Mouse (Mus musculus) hindbrain, postnatal 0 days (tissue): ENCODE results near the gene Unc5cl. TPM values are rescaled to one million over a fixed set of nuclear protein-coding genes. Genes with fewer than 3 reads are reported as not detected.

ENCODE experiments used
- ATAC-seq: fragments of 200-750 bp; cut with Nextera tagmentation; 2 replicates; pipeline ENCODE4 v1.8.0; 2017; ENCODE audit warnings: mild to moderate bottlenecking, moderate TSS enrichment, moderate library complexity
- DNase-seq: peaks from one replicate; pipeline ENCODE4 v3.0.0-alpha.2; 2015; ENCODE audit warnings: low spot score
- H3K27ac ChIP-seq: fragments of 300-500 bp; sonication (generic); 2 replicates; pipeline ENCODE4 v1.5.1; 2014; ENCODE audit warnings: mild to moderate bottlenecking
- H3K27me3 ChIP-seq: fragments of 300-500 bp; sonication (generic); 2 replicates; pipeline ENCODE4 v1.6.1; 2014; ENCODE audit warnings: low read length, mixed read lengths; ENCODE audit not compliant: insufficient read depth
- H3K36me3 ChIP-seq: fragments of 300-500 bp; sonication (generic); 2 replicates; pipeline ENCODE4 v1.6.1; 2014; ENCODE audit warnings: low read length, mixed read lengths; ENCODE audit not compliant: insufficient read depth
- H3K4me1 ChIP-seq: fragments of 300-500 bp; sonication (generic); 2 replicates; pipeline ENCODE4 v1.6.1; 2014; ENCODE audit warnings: antibody characterized with exemption, low read length, mixed read lengths; ENCODE audit not compliant: insufficient read depth
- H3K4me2 ChIP-seq: fragments of 300-500 bp; sonication (generic); 2 replicates; pipeline ENCODE4 v1.6.1; 2014; ENCODE audit warnings: low read depth, mild to moderate bottlenecking, low read length, moderate library complexity, mixed read lengths
- H3K4me3 ChIP-seq: fragments of 300-500 bp; sonication (generic); 2 replicates; pipeline ENCODE4 v1.5.1; 2014; ENCODE audit warnings: low read length
- H3K9ac ChIP-seq: fragments of 300-500 bp; sonication (generic); replicated peaks from 2 replicates; pipeline ENCODE4 v1.6.1; 2014; ENCODE audit warnings: mild to moderate bottlenecking, low read length, moderate library complexity, mixed read lengths
- H3K9me3 ChIP-seq: fragments of 300-500 bp; sonication (generic); 2 replicates; pipeline ENCODE4 v1.6.1; 2016; ENCODE audit warnings: low read length, mixed read lengths
- CTCF ChIP-seq: IDR thresholded peaks from 2 replicates; pipeline ENCODE4 v1.5.1; 2016; ENCODE audit warnings: antibody characterized with exemption, control low read depth, low read depth
- WGBS: fragments of 180-500 bp; shearing (Covaris S2); extraction: QIAGEN DNeasy Blood & Tissue Kit; methylation state at CpG from one replicate; pipeline ENCODE4 v1.1.7; 2014; 5-methylcytosine and 5-hydroxymethylcytosine counted together
- polyA plus RNA-seq: library from polyadenylated mRNA; unstranded; fragments of >200 nt; fragmentation: Nextera tagmentation; extraction: Ambion mirVana; gene quantifications from 2 replicates; pipeline ENCODE4 v1.2.1, GENCODE M21; 2015
- total RNA-seq: library from RNA; depleted of rRNA; stranded (reverse); fragments of >200 nt; gene quantifications from 2 replicates; pipeline ENCODE4 v1.2.3, GENCODE M21; 2014

The Unc5cl gene
- total and polyA plus RNA-seq, 2 experiments from 2014 or later: 0.13 to 0.26 TPM

GRCm38 (mm10) chr17:48442745-48443457 is 11.8 kb upstream of the Unc5cl start:
- DNase-seq: peak; percentile 36
- WGBS: 49% methylated on average over 7 of the region's 7 CpGs
- TF ChIP-seq CTCF: peak; percentile 43

GRCm38 (mm10) chr17:48443542-48444145 is 11.1 kb upstream of the Unc5cl start:
- Histone ChIP-seq H3K9ac (no peak overlapping the region), H3K27ac (no peak overlapping the region), H3K4me2 (no peak overlapping the region), H3K36me3 (no peaks in the 10 kb centered on the region), H3K4me1 (no peaks in the 10 kb centered on the region), H3K4me3 (no peak overlapping the region), H3K9me3 (no peaks in the 10 kb centered on the region), H3K27me3 (no peaks in the 10 kb centered on the region)
- ATAC-seq (no peak), DNase-seq (no peak)
- no peak for TF ChIP-seq CTCF
- 51% methylated on average over 16 of the region's 16 CpGs for WGBS

More at GRCm38 (mm10) chr17:48442745-48443457, 11.8 kb upstream of the Unc5cl start:
- no peaks in the 10 kb centered on the region for H3K27me3 ChIP-seq
- ATAC-seq: 0 out of 2 replicates have a peak, but pooled peaks have one; percentile 35
- H3K9ac ChIP-seq: no peak overlapping the region
- no peaks in the 10 kb centered on the region for H3K4me1 ChIP-seq
- no peak overlapping the region for H3K4me2 ChIP-seq
- H3K4me3 ChIP-seq: no peak overlapping the region
- H3K36me3 ChIP-seq: no peaks in the 10 kb centered on the region
- no peaks in the 10 kb centered on the region for H3K9me3 ChIP-seq
- H3K27ac ChIP-seq: no peak overlapping the region

DNA sequence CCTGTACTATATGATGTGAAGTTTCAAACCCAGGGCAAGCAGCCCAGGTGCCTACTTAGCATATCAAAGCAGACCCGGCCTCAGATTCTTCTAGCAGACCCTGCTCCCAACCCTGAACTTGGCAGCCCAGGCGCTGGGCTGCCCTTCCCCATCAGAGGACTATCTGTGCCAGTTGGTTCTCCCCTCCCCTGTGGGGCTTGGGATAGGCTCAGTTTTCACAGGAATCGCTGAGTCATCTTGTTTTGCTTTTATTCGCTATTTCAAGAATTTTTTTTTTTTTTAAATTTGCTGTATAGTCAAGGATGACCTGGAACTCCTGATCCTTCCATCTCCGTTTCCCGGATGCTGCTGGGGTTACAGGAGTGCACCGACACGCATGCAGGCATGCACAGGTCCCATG is 7.0 kb upstream of the Unc5cl start:
- Histone ChIP-seq H3K4me3 (no peak overlapping the region), H3K9ac (no peak overlapping the region), H3K27ac (no peak overlapping the region), H3K4me2 (no peak overlapping the region), H3K27me3 (no peaks in the 10 kb centered on the region), H3K4me1 (no peaks in the 10 kb centered on the region), H3K36me3 (no peaks in the 10 kb centered on the region), H3K9me3 (no peaks in the 10 kb centered on the region)
- TF ChIP-seq CTCF: no peak
- DNase-seq (no peak), ATAC-seq (no peak)
- 72% methylated on average over 8 of the region's 8 CpGs for WGBS

- Histone ChIP-seq H3K4me2 (no peak overlapping the region), H3K4me1 (no peaks in the 10 kb centered on the region), H3K27ac (no peak overlapping the region), H3K9me3 (no peaks in the 10 kb centered on the region), H3K9ac (no peak overlapping the region), H3K36me3 (no peaks in the 10 kb centered on the region), H3K27me3 (no peaks in the 10 kb centered on the region), H3K4me3 (no peak overlapping the region)
- TF ChIP-seq CTCF: no peak
- DNase-seq (no peak), ATAC-seq (no peak)
- 77% methylated on average over 13 of the region's 13 CpGs for WGBS
These were observed 3.9 kb upstream of the Unc5cl start for GRCm38 (mm10) chr17:48450666-48451352.

DNA sequence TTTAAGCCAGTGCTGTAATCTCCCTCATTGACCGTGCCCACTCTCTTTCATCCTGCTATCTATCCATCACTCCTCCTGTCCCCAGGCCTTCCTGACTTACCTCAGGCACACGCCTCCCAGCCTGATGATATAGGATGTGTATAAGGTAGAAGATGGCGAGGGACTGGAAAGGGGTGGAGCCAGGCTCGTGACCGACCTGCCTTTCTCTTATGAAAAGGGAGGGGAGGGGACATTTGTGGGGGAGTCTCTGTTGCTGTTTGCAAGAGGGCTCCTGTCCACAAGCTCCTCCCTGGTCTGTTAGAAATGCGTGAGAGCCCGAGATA is 3.4 kb upstream of the Unc5cl start, which contains the start of gene Tspo2:
Gene Tspo2, minus strand, starts transcription at position 170 of the 323 bp plus-strand sequence.
- no peak for DNase-seq
- no peak within 1 kb of the TSS for H3K4me3 ChIP-seq
- H3K27ac ChIP-seq: no peak within 1 kb of the TSS
- no peak within 1 kb of the TSS for H3K9ac ChIP-seq
- no peaks in the 10 kb centered on the region for H3K9me3 ChIP-seq
- no peaks in the 10 kb centered on the region for H3K4me1 ChIP-seq
- no peaks in the 10 kb centered on the region for H3K36me3 ChIP-seq
- WGBS: 68% methylated on average over 7 of the region's 7 CpGs
- TF ChIP-seq CTCF: no peak
- ATAC-seq: no peak
- H3K4me2 ChIP-seq: no peak within 1 kb of the TSS
- H3K27me3 ChIP-seq: no peaks in the 10 kb centered on the region

DNA sequence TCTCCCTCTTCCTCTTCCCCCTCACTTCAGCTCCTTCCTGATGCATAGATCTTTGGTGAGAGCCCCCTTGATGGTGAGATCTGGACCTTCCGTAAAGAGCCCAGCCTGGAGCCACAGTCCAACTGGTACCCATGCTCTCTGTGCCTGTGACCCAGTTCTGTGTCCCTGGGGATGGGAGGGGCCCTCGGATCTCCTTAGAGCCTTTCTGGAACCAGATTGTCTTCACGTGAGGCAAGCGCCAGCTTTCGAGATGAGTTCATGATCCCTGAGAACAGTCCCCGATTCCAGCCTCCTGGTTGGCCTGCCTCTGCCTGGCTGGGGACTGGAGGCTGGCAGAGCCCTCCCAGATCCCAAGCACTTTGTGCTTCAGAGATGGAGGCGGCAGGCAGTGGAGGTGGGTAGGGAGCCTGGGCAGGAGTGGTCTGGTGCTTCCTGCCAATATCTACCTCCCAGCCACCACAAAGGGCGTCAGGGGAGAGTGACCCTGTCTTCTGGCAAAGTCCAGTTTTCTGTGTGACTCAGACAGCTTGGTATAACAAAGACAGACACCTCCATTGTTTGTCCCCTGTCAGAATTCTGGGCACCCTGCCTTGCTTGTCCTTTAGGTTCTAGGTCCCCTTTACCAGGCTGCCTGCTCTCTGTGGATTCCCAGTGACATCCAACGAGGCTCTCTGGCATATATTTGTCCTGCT is 2.8 kb upstream of the Unc5cl start:
- no peak for TF ChIP-seq CTCF
- Histone ChIP-seq H3K4me2 (no peak overlapping the region), H3K4me1 (no peaks in the 10 kb centered on the region), H3K27ac (no peak overlapping the region), H3K27me3 (no peaks in the 10 kb centered on the region), H3K4me3 (no peak overlapping the region), H3K36me3 (no peaks in the 10 kb centered on the region), H3K9me3 (no peaks in the 10 kb centered on the region), H3K9ac (no peak overlapping the region)
- ATAC-seq (0 out of 2 replicates have a peak, but pooled peaks have one; percentile 12), DNase-seq (no peak)
- WGBS: 50% methylated on average over 9 of the region's 9 CpGs
